Mouse (Mus musculus) lung, postnatal 0 days (tissue): ENCODE data around the gene Rxra.

Experiments
- CTCF ChIP-seq: IDR thresholded peaks from 2 replicates; pipeline ENCODE4 v1.5.1; 2016; ENCODE audit warnings: antibody characterized with exemption, mild to moderate bottlenecking
- EP300 ChIP-seq: IDR thresholded peaks from 2 replicates; pipeline ENCODE4 v1.6.1; 2016; ENCODE audit warnings: antibody characterized with exemption, mild to moderate bottlenecking, control low read depth

DNA sequence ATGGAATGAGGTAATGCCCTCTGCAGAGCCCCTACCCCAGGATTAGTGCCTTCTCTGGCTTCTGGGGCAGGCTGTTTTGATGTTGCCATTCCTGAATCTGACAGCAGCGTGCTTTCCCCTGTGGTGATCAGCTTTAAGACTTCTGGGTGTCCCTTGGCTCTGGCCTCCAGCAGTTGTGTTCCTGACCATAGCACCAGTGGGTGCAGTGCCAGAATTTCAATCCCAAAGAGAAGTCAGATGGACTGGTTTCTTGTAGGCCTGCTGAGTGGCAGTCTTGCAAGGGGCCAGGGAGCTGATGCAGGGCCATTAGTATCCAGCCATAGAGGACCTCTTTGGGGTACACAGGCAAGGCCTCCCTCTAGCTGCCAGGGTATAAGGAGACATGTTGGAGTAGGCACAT is 10.8 kb downstream of the Rxra start:
- TF ChIP-seq CTCF (no peak), EP300 (no peak)
